Mouse (Mus musculus) MEL (cell line): ENCODE results near the gene Tm9sf2. TPM values are rescaled to one million over a fixed set of nuclear protein-coding genes. Genes with fewer than 3 reads are reported as not detected.

ENCODE experiments used
- DNase-seq: peaks from one replicate; pipeline ENCODE4 v3.0.0; 2011; ENCODE audit warnings: low read depth, low spot score
- H3K27ac ChIP-seq: 2 replicates; pipeline ENCODE4 v1.5.1; 2012; ENCODE audit warnings: low read depth, mild to moderate bottlenecking, control low read depth, low read length, moderate library complexity; ENCODE audit not compliant: control insufficient read depth
- H3K27me3 ChIP-seq, 2 experiments: fragments of 150-350 bp in 1 of 2; sonication (generic) in 1 of 2; 2 replicates each; pipeline ENCODE4 v1.6.1; 2012; ENCODE audit warnings: low read length in 2 of 2, mild to moderate bottlenecking in 2 of 2, improper control_type of control experiment in 1 of 2, moderate library complexity in 1 of 2; ENCODE audit not compliant: insufficient read depth in 2 of 2, control insufficient read depth in 1 of 2
- H3K36me3 ChIP-seq, 2 experiments: 2 replicates each; pipeline ENCODE4 v1.6.1; 2012 to 2014; ENCODE audit warnings: low read length in 2 of 2, improper control_type of control experiment in 1 of 2, inconsistent platforms in 1 of 2, mild to moderate bottlenecking in 1 of 2; ENCODE audit not compliant: insufficient read depth in 2 of 2, control insufficient read depth in 1 of 2
- H3K4me1 ChIP-seq, 2 experiments: fragments of 150-350 bp in 1 of 2; sonication (generic) in 1 of 2; 2 replicates each; pipeline ENCODE4 v1.6.1; 2012; ENCODE audit warnings: low read length in 2 of 2, improper control_type of control experiment in 1 of 2, mild to moderate bottlenecking in 1 of 2; ENCODE audit not compliant: insufficient read depth in 2 of 2, control insufficient read depth in 1 of 2
- H3K4me3 ChIP-seq, 2 experiments: fragments of 150-350 bp in 1 of 2; sonication (generic) in 1 of 2; 2 replicates each; pipeline ENCODE4 v1.5.1; 2012; ENCODE audit warnings: low read depth in 2 of 2, low read length in 2 of 2, mild to moderate bottlenecking in 2 of 2, moderate library complexity in 2 of 2, control low read depth in 1 of 2, improper control_type of control experiment in 1 of 2; ENCODE audit not compliant: control insufficient read depth in 1 of 2, insufficient read depth in 1 of 2
- H3K79me2 ChIP-seq: 2 replicates; pipeline ENCODE4 v1.6.1; 2012; ENCODE audit warnings: mild to moderate bottlenecking, low read length, moderate library complexity; ENCODE audit not compliant: control insufficient read depth, poor library complexity, insufficient read depth
- H3K9ac ChIP-seq: 2 replicates; pipeline ENCODE4 v1.6.1; 2012; ENCODE audit warnings: low read depth, mild to moderate bottlenecking, control low read depth, low read length, moderate library complexity; ENCODE audit not compliant: control insufficient read depth, poor library complexity, severe bottlenecking
- H3K9me3 ChIP-seq: fragments of 150-350 bp; sonication (generic); replicated peaks from 2 replicates; pipeline ENCODE4 v1.6.1; 2012; ENCODE audit warnings: mild to moderate bottlenecking, low read length, improper control_type of control experiment, moderate library complexity; ENCODE audit not compliant: insufficient read depth
- CTCF ChIP-seq, 3 experiments: IDR thresholded peaks in 2 of 3; conservative IDR thresholded peaks in 1 of 3; 2 replicates each; pipeline ENCODE4 v1.5.1; 2011 to 2012; ENCODE audit warnings: low read length in 3 of 3, low read depth in 2 of 3, mild to moderate bottlenecking in 2 of 3, improper control_type of control experiment in 1 of 3, inconsistent platforms in 1 of 3, mixed read lengths in 1 of 3, moderate library complexity in 1 of 3; ENCODE audit not compliant: control insufficient read depth in 1 of 3, insufficient read depth in 1 of 3, poor library complexity in 1 of 3, severe bottlenecking in 1 of 3
- E2F4 ChIP-seq: IDR thresholded peaks from 2 replicates; pipeline ENCODE4 v1.6.1; 2011; ENCODE audit warnings: low read depth, low read length, improper control_type of control experiment, borderline replicate concordance
- MAX ChIP-seq: IDR thresholded peaks from 2 replicates; pipeline ENCODE4 v1.6.1; 2011; ENCODE audit warnings: low read length, improper control_type of control experiment
- MXI1 ChIP-seq: IDR thresholded peaks from 2 replicates; pipeline ENCODE4 v1.6.1; 2011; ENCODE audit warnings: mild to moderate bottlenecking, low read depth, low read length, improper control_type of control experiment
- NELFE ChIP-seq: IDR thresholded peaks from 2 replicates; pipeline ENCODE4 v1.6.1; 2011; ENCODE audit warnings: low read depth, low read length, improper control_type of control experiment
- POLR2AphosphoS5 ChIP-seq: IDR thresholded peaks from 2 replicates; pipeline ENCODE4 v1.6.1; 2012; ENCODE audit warnings: low read depth, borderline replicate concordance, mild to moderate bottlenecking, inconsistent platforms, low read length, moderate library complexity, mixed read lengths
- RAD21 ChIP-seq: IDR thresholded peaks from 2 replicates; pipeline ENCODE4 v1.6.1; 2011; ENCODE audit warnings: mild to moderate bottlenecking, low read depth, low read length, improper control_type of control experiment
- RCOR1 ChIP-seq: IDR thresholded peaks from 2 replicates; pipeline ENCODE4 v1.6.1; 2012; ENCODE audit warnings: low read depth, mild to moderate bottlenecking, inconsistent platforms, low read length, improper control_type of control experiment
- SIN3A ChIP-seq: IDR thresholded peaks from 2 replicates; pipeline ENCODE4 v1.6.1; 2012; ENCODE audit warnings: low read length, improper control_type of control experiment, inconsistent platforms
- SMC3 ChIP-seq: IDR thresholded peaks from 2 replicates; pipeline ENCODE4 v1.6.1; 2011; ENCODE audit warnings: low read depth, low read length, improper control_type of control experiment
- USF1 ChIP-seq: IDR thresholded peaks from 2 replicates; pipeline ENCODE4 v1.6.1; 2014; ENCODE audit warnings: low read depth, mild to moderate bottlenecking, inconsistent platforms, low read length, improper control_type of control experiment, moderate library complexity
- ZC3H11A ChIP-seq: IDR thresholded peaks from 2 replicates; pipeline ENCODE4 v1.6.1; 2012; ENCODE audit warnings: low read depth, mild to moderate bottlenecking, inconsistent platforms, low read length, improper control_type of control experiment
- ZNF384 ChIP-seq: IDR thresholded peaks from 2 replicates; pipeline ENCODE4 v1.6.1; 2012; ENCODE audit warnings: low read depth, mild to moderate bottlenecking, inconsistent platforms, low read length, improper control_type of control experiment
- polyA plus RNA-seq, 2 experiments: library from polyadenylated mRNA; stranded (reverse) in 1 of 2; unstranded in 1 of 2; fragments of >175 nt in 1 of 2; fragments of >200 nt in 1 of 2; gene quantifications; 2 replicates each; pipeline versions ENCODE4 v1.2.1 to v1.2.4; 2012; ENCODE audit warnings: low replicate concordance in 2 of 2, low read depth in 1 of 2; ENCODE audit not compliant: insufficient read length in 2 of 2, insufficient read depth in 1 of 2, missing spikeins in 1 of 2
- total RNA-seq: library from RNA; depleted of rRNA; stranded (reverse); fragments of 300-350 nt; gene quantifications from 2 replicates; pipeline ENCODE4 v1.2.3, GENCODE M21; 2012

The Tm9sf2 gene
- total and polyA plus RNA-seq, 3 experiments: 59.6 to 62.7 TPM; not detected in 1

- TF ChIP-seq USF1 (0 out of 2 replicates have a peak, but pooled peaks have one; percentile 6), RCOR1 (no peak), POLR2AphosphoS5 (no peak), NELFE (no peak), SIN3A (no peak)
- no peak for DNase-seq
- H3K36me3 ChIP-seq: no peaks in the 10 kb centered on the region; a peak in 2 of 4 replicates
- no peak overlapping the region for H3K9ac ChIP-seq
- H3K9me3 ChIP-seq: no peaks in the 10 kb centered on the region
- H3K27me3 ChIP-seq: no peaks in the 10 kb centered on the region
- no peak overlapping the region for H3K27ac ChIP-seq
- peaks cover 0 to 6% of the 10 kb centered on the region in 2 experiments; a peak in 1 of 4 replicates for H3K4me1 ChIP-seq
- no peak overlapping the region for H3K4me3 ChIP-seq
- no peaks in the 10 kb centered on the region for H3K79me2 ChIP-seq
Observed at GRCm38 (mm10) chr14:122075485-122076200, 31.2 kb upstream of the Tm9sf2 start.

DNA sequence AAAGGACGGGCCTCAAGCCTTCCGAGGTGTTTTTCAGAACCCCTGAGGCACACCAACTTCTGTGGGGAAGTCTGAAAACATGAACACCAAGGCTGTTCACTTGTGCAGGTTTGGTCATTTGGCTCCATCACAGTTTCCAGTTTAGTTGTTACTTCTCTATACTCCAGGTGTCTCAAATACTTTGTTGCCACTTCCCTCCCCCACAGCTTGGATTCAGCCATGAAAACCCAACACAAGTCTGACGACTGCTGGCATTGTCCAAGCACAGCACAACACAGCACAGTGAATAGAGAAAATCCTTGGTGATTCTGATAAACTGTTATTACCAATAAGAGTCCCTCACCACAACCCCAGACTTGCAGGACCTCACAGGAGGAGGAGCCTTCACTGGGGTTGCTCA lies 29.8 kb upstream of the Tm9sf2 start:
- Histone ChIP-seq H3K36me3 (no peaks in the 10 kb centered on the region; a peak in 2 of 4 replicates), H3K27me3 (no peaks in the 10 kb centered on the region), H3K27ac (no peak overlapping the region), H3K79me2 (no peaks in the 10 kb centered on the region), H3K4me1 (peaks cover 2 to 6% of the 10 kb centered on the region in 2 experiments; a peak in 3 of 4 replicates), H3K4me3 (no peak overlapping the region), H3K9me3 (no peaks in the 10 kb centered on the region), H3K9ac (no peak overlapping the region)
- DNase-seq: no peak
- TF ChIP-seq MXI1: no peak

DNA sequence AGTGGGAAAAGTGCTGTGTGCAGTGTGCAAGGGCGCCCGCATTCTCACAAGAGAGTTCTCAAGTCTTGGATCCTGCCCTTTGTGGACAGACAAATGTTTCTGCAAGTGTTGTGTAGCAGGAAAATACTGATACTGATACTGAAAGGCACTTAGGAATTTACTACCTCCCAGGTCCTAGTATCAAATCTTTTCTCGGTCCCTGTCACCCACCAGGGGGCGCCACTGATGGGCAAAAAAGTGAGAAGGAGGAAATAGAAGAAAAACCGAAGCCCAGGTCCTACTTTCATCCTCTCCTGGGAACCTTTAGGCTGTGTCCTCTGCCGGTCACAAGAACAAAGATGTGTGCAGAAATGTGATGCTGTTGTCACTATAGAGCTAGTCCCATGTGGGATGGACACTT lies 27.4 kb upstream of the Tm9sf2 start:
- H3K4me3 ChIP-seq: peak overlapping the region in 1 of 2 experiments; percentile 16; a peak in 1 of 4 replicates
- no peak overlapping the region for H3K27ac ChIP-seq
- no peak for TF ChIP-seq E2F4
- TF ChIP-seq SIN3A: 0 out of 2 replicates have a peak, but pooled peaks have one; percentile 34
- TF ChIP-seq RAD21: peak; percentile 77
- TF ChIP-seq CTCF (IDR thresholded peaks at IDR 0.05 in 2 of 3, conservative IDR thresholded peaks at IDR 0.05 in 1 of 3; ENCODE audit: control insufficient read depth in 1 of 3, insufficient read depth in 1 of 3, low read depth in 2 of 3, low read length in 3 of 3, poor library complexity in 1 of 3, severe bottlenecking in 1 of 3): peak; percentile 85 to 90 (median 89)
- peak; percentile 52; the same call in 1 of the 2 replicates for TF ChIP-seq MXI1
- 0 out of 2 replicates have a peak, but pooled peaks have one; percentile 26 for TF ChIP-seq ZNF384
- no peak for TF ChIP-seq MAX
- peak; percentile 72 for TF ChIP-seq ZC3H11A
- peak; percentile 95 for TF ChIP-seq SMC3
- no peaks in the 10 kb centered on the region for H3K27me3 ChIP-seq
- no peaks in the 10 kb centered on the region for H3K79me2 ChIP-seq
- H3K36me3 ChIP-seq: no peaks in the 10 kb centered on the region; a peak in 2 of 4 replicates
- DNase-seq: peak; percentile 82
- H3K9me3 ChIP-seq: no peaks in the 10 kb centered on the region
- peaks cover 2 to 6% of the 10 kb centered on the region in 2 experiments; a peak in 3 of 4 replicates for H3K4me1 ChIP-seq
- peak overlapping the region; percentile 7 for H3K9ac ChIP-seq
